Mouse (Mus musculus) midbrain, postnatal 0 days (tissue): ENCODE data around the gene Vac14. TPM values are rescaled to one million over a fixed set of nuclear protein-coding genes. Genes with fewer than 3 reads are reported as not detected.

Source experiments
- ATAC-seq: fragments of 200-750 bp; cut with Nextera tagmentation; 2 replicates; pipeline ENCODE4 v1.8.0; 2017; ENCODE audit warnings: moderate number of reproducible peaks, mild to moderate bottlenecking, moderate TSS enrichment, moderate library complexity; ENCODE audit not compliant: low FRiP score
- DNase-seq: peaks from one replicate; pipeline ENCODE4 v3.0.0-alpha.2; 2015; ENCODE audit warnings: low spot score
- H3K27ac ChIP-seq: fragments of 300-500 bp; sonication (generic); 2 replicates; pipeline ENCODE4 v1.5.1; 2014; ENCODE audit warnings: low read depth, mild to moderate bottlenecking, low read length, mixed read lengths
- H3K27me3 ChIP-seq: fragments of 300-500 bp; sonication (generic); 2 replicates; pipeline ENCODE4 v1.6.1; 2014; ENCODE audit warnings: low read length, control low read depth, mixed read lengths; ENCODE audit not compliant: insufficient read depth
- H3K36me3 ChIP-seq: fragments of 300-500 bp; sonication (generic); 2 replicates; pipeline ENCODE4 v1.6.1; 2014; ENCODE audit warnings: low read length, control low read depth, mixed read lengths; ENCODE audit not compliant: insufficient read depth
- H3K4me1 ChIP-seq: fragments of 300-500 bp; sonication (generic); 2 replicates; pipeline ENCODE4 v1.6.1; 2014; ENCODE audit warnings: mild to moderate bottlenecking, control low read depth, antibody characterized with exemption, low read length, mixed read lengths; ENCODE audit not compliant: insufficient read depth
- H3K4me2 ChIP-seq: fragments of 300-500 bp; sonication (generic); 2 replicates; pipeline ENCODE4 v1.6.1; 2014; ENCODE audit warnings: low read depth, mild to moderate bottlenecking, low read length, mixed read lengths; ENCODE audit not compliant: poor library complexity, severe bottlenecking
- H3K4me3 ChIP-seq: fragments of 300-500 bp; sonication (generic); 2 replicates; pipeline ENCODE4 v1.5.1; 2014; ENCODE audit warnings: low read depth, mild to moderate bottlenecking, low read length, moderate library complexity
- H3K9ac ChIP-seq: fragments of 300-500 bp; sonication (generic); replicated peaks from 2 replicates; pipeline ENCODE4 v1.6.1; 2014; ENCODE audit warnings: mild to moderate bottlenecking, low read length, moderate library complexity, mixed read lengths; ENCODE audit not compliant: poor library complexity, severe bottlenecking
- H3K9me3 ChIP-seq: fragments of 300-500 bp; sonication (generic); 2 replicates; pipeline ENCODE4 v1.6.1; 2016; ENCODE audit warnings: low read length, control low read depth
- CTCF ChIP-seq: IDR thresholded peaks from 2 replicates; pipeline ENCODE4 v1.5.1; 2016; ENCODE audit warnings: antibody characterized with exemption, mild to moderate bottlenecking
- WGBS: fragments of 180-500 bp; shearing (Covaris S2); extraction: QIAGEN DNeasy Blood & Tissue Kit; methylation state at CpG from one replicate; pipeline ENCODE4 v1.1.7; 2014; 5-methylcytosine and 5-hydroxymethylcytosine counted together
- polyA plus RNA-seq: library from polyadenylated mRNA; unstranded; fragments of >200 nt; fragmentation: Nextera tagmentation; extraction: Ambion mirVana; gene quantifications from 2 replicates; pipeline ENCODE4 v1.2.1, GENCODE M21; 2015
- total RNA-seq: library from RNA; depleted of rRNA; stranded (reverse); fragments of >200 nt; gene quantifications from 2 replicates; pipeline ENCODE4 v1.2.3, GENCODE M21; 2014

Gene Vac14
- total and polyA plus RNA-seq, 2 experiments from 2014 or later = 27.2 to 44.9 TPM

GRCm38 (mm10) chr8:110745162-110745561 lies 126.8 kb downstream of the Vac14 start:
- DNase-seq (no peak), ATAC-seq (no peak)
- WGBS = 97% methylated on average over 10 of the region's 10 CpGs
- no peak overlapping the region for H3K9ac ChIP-seq
- no peak overlapping the region for H3K27ac ChIP-seq
- H3K4me1 ChIP-seq = no peaks in the 10 kb centered on the region
- no peak overlapping the region for H3K4me3 ChIP-seq
- no peak for TF ChIP-seq CTCF
- H3K9me3 ChIP-seq = no peaks in the 10 kb centered on the region
- peaks cover under 1% of the 10 kb centered on the region; the same call in 1 of the 2 replicates for H3K36me3 ChIP-seq
- H3K27me3 ChIP-seq = no peaks in the 10 kb centered on the region
- H3K4me2 ChIP-seq = no peak overlapping the region

GRCm38 (mm10) chr8:110746661-110747060 lies 128.3 kb downstream of the Vac14 start:
- Histone ChIP-seq H3K9ac (no peak overlapping the region), H3K4me2 (no peak overlapping the region), H3K9me3 (no peaks in the 10 kb centered on the region), H3K36me3 (no peaks in the 10 kb centered on the region), H3K4me1 (no peaks in the 10 kb centered on the region), H3K4me3 (no peak overlapping the region), H3K27me3 (no peaks in the 10 kb centered on the region), H3K27ac (no peak overlapping the region)
- TF ChIP-seq CTCF = no peak
- no peak for ATAC-seq
- 70% methylated on average over 9 of the region's 9 CpGs for WGBS
- no peak for DNase-seq

- H3K27me3 ChIP-seq = no peaks in the 10 kb centered on the region
- TF ChIP-seq CTCF = peak; percentile 95
- ATAC-seq (0 out of 2 replicates have a peak, but pooled peaks have one; percentile 63), DNase-seq (peak; percentile 90)
- no peaks in the 10 kb centered on the region for H3K9me3 ChIP-seq
- H3K9ac ChIP-seq = no peak overlapping the region
- WGBS = 59% methylated on average over 10 of the region's 10 CpGs
- H3K4me1 ChIP-seq = no peaks in the 10 kb centered on the region
- H3K4me3 ChIP-seq = no peak overlapping the region
- no peak overlapping the region for H3K4me2 ChIP-seq
- no peaks in the 10 kb centered on the region for H3K36me3 ChIP-seq
- no peak overlapping the region for H3K27ac ChIP-seq
These were observed 131.2 kb downstream of the Vac14 start for GRCm38 (mm10) chr8:110749500-110750170.

GRCm38 (mm10) chr8:110750269-110750668 lies 131.9 kb downstream of the Vac14 start:
- WGBS = 39% methylated on average over 13 of the region's 13 CpGs
- Histone ChIP-seq H3K27ac (no peak overlapping the region), H3K9me3 (no peaks in the 10 kb centered on the region), H3K4me1 (no peaks in the 10 kb centered on the region), H3K27me3 (no peaks in the 10 kb centered on the region), H3K4me2 (no peak overlapping the region), H3K36me3 (no peaks in the 10 kb centered on the region), H3K9ac (no peak overlapping the region), H3K4me3 (no peak overlapping the region)
- ATAC-seq (no peak), DNase-seq (no peak)
- no peak for TF ChIP-seq CTCF

GRCm38 (mm10) chr8:110751490-110751889 lies 133.1 kb downstream of the Vac14 start:
- 88% methylated on average over 5 of the region's 5 CpGs for WGBS
- no peaks in the 10 kb centered on the region for H3K27me3 ChIP-seq
- H3K36me3 ChIP-seq = no peaks in the 10 kb centered on the region
- no peaks in the 10 kb centered on the region for H3K9me3 ChIP-seq
- H3K27ac ChIP-seq = no peak overlapping the region
- no peak overlapping the region for H3K4me3 ChIP-seq
- H3K4me2 ChIP-seq = no peak overlapping the region
- TF ChIP-seq CTCF = no peak
- H3K9ac ChIP-seq = no peak overlapping the region
- DNase-seq = no peak
- no peak for ATAC-seq
- no peaks in the 10 kb centered on the region for H3K4me1 ChIP-seq

GRCm38 (mm10) chr8:110754713-110755112 lies 136.3 kb downstream of the Vac14 start:
- Histone ChIP-seq H3K9me3 (no peaks in the 10 kb centered on the region), H3K4me1 (no peaks in the 10 kb centered on the region), H3K36me3 (no peaks in the 10 kb centered on the region), H3K27ac (no peak overlapping the region), H3K9ac (no peak overlapping the region), H3K27me3 (no peaks in the 10 kb centered on the region), H3K4me3 (no peak overlapping the region), H3K4me2 (peak overlapping the region; percentile 12; the same call in 1 of the 2 replicates)
- 51% methylated on average over 4 of the region's 4 CpGs for WGBS
- no peak for TF ChIP-seq CTCF
- DNase-seq = no peak
- no peak for ATAC-seq
